In genomic region chr9:111563226-111563625, GRCm38 (mm10) we compare ENCODE assay signal across 14 mouse cellular contexts.
DNase-seq lines count a peak whose midpoint lies in the region; ATAC-seq and TF ChIP-seq lines count a peak whose summit lies in the region.
"Had no signal": no experiment of that assay in that cellular context is flagged by ENCODE, and none has a peak within 500 bp of the region (broad histone marks: within the 10 kb centered on the region; RNA-seq: fewer than 3 reads in every experiment).

No protein-coding gene starts in this region.

- H3K9me3 ChIP-seq in liver, embryonic 12.5 days (replicated peaks), result no peaks in the 10 kb centered on the region
- H3K9me3 ChIP-seq in hindbrain, embryonic 12.5 days (replicated peaks), result no peaks in the 10 kb centered on the region

- no peak for TF ChIP-seq CTCF in liver, adult 2 months (IDR thresholded peaks at IDR 0.05; ENCODE audit: low read depth, low read length)

- no peak for TF ChIP-seq POLR2A in liver, adult 2 months (IDR thresholded peaks at IDR 0.05; ENCODE audit: extremely low read depth, insufficient read depth, low read length)

- peak overlapping the region; percentile 6 for H3K4me2 ChIP-seq in liver, embryonic 12.5 days
- H3K4me2 ChIP-seq in hindbrain, embryonic 12.5 days (replicated peaks), result no peak overlapping the region

- no peaks in the 10 kb centered on the region; the same call in 1 of the 2 replicates for H3K27me3 ChIP-seq in liver, adult 2 months (ENCODE audit: control insufficient read depth, insufficient read depth, low read length)
- no peaks in the 10 kb centered on the region for H3K27me3 ChIP-seq in liver, embryonic 12.5 days (replicated peaks)
- H3K27me3 ChIP-seq in splenic B cell, adult 2 months (ENCODE audit: control insufficient read depth, insufficient read depth, low read length, poor library complexity, severe bottlenecking), result no peaks in the 10 kb centered on the region
- no peaks in the 10 kb centered on the region for H3K27me3 ChIP-seq in hindbrain, embryonic 12.5 days

- no peaks in the 10 kb centered on the region for H3K4me1 ChIP-seq in liver, adult 2 months (ENCODE audit: control insufficient read depth, insufficient read depth, low read length)
- peaks cover 5% of the 10 kb centered on the region; the same call in 1 of the 2 replicates for H3K4me1 ChIP-seq in liver, embryonic 12.5 days
- H3K4me1 ChIP-seq in hindbrain, embryonic 12.5 days, result no peaks in the 10 kb centered on the region

- DNase-seq in heart, adult 11 months, result peak; percentile 74
- DNase-seq in heart, adult 8-10 months (ENCODE audit: low spot score), result no peak
- DNase-seq in liver, adult 2 months (ENCODE audit: extremely low read depth, low read depth, low spot score), result peak; percentile 6
- DNase-seq in liver, result no peak
- DNase-seq in splenic B cell, adult 2 months (ENCODE audit: low read depth, low spot score), result peak; percentile 31
- no peak for DNase-seq in ovary, postnatal 10 days (ENCODE audit: low spot score)
- DNase-seq: adrenal gland, adult 8-10 months; kidney, postnatal 36 days; layer of hippocampus, postnatal 36 days; lung, adult 18-20 months had no signal

- H3K79me2 ChIP-seq in liver, adult 2 months (ENCODE audit: control insufficient read depth, insufficient read depth, low read length), result no peaks in the 10 kb centered on the region

- WGBS in liver, adult 2 months, result 76% methylated on average over 7 of the region's 7 CpGs
- 34% methylated on average over 7 of the region's 7 CpGs for WGBS in liver, embryonic 12.5 days (ENCODE audit: insufficient replicate concordance)
- 86% methylated on average over 7 of the region's 7 CpGs for WGBS in hindbrain, embryonic 12.5 days

- H3K9ac ChIP-seq in liver, adult 2 months (ENCODE audit: low read depth, low read length), result no peak overlapping the region
- H3K9ac ChIP-seq in liver, embryonic 12.5 days, result no peak overlapping the region
- H3K9ac ChIP-seq in hindbrain, embryonic 12.5 days, result no peak overlapping the region

- H3K27ac ChIP-seq in liver, adult 2 months (replicated peaks; ENCODE audit: insufficient read depth, low read depth, low read length), result no peak overlapping the region
- H3K27ac ChIP-seq in liver, embryonic 12.5 days, result no peak overlapping the region
- no peak overlapping the region for H3K27ac ChIP-seq in hindbrain, embryonic 12.5 days
- H3K27ac ChIP-seq: heart, adult 2 months had no signal

- H3K36me3 ChIP-seq in liver, adult 2 months (ENCODE audit: control insufficient read depth, insufficient read depth, low read length), result no peaks in the 10 kb centered on the region
- no peaks in the 10 kb centered on the region for H3K36me3 ChIP-seq in liver, embryonic 12.5 days
- no peaks in the 10 kb centered on the region for H3K36me3 ChIP-seq in splenic B cell, adult 2 months (ENCODE audit: control insufficient read depth, insufficient read depth, low read length, poor library complexity, severe bottlenecking)
- H3K36me3 ChIP-seq in hindbrain, embryonic 12.5 days, result no peaks in the 10 kb centered on the region

- no peak overlapping the region for H3K4me3 ChIP-seq in liver, adult 2 months (ENCODE audit: insufficient read depth, low read depth, low read length)
- no peak overlapping the region for H3K4me3 ChIP-seq in liver, embryonic 12.5 days
- no peak overlapping the region for H3K4me3 ChIP-seq in hindbrain, embryonic 12.5 days
- H3K4me3 ChIP-seq: heart, adult 2 months had no signal

- no peak for ATAC-seq in liver, embryonic 12.5 days
- ATAC-seq in hindbrain, embryonic 12.5 days (ENCODE audit: low FRiP score), result no peak
- ATAC-seq: hindbrain, embryonic 16.5 days had no signal

Comparison
In these comparisons a context has a peak if more than half of its experiments do, and no peak if none do; other contexts are left out.
1. DNase-seq: peak in heart, adult 11 months (single experiment), liver, adult 2 months (single experiment) and splenic B cell, adult 2 months (single experiment); none in heart, adult 8-10 months (single experiment), liver (single experiment) and ovary, postnatal 10 days (single experiment).